Mouse (Mus musculus) hindbrain, embryonic 11.5 days (tissue): ENCODE results near the gene Podn. TPM values are rescaled to one million over a fixed set of nuclear protein-coding genes. Genes with fewer than 3 reads are reported as not detected.

Source experiments
- polyA plus RNA-seq: library from polyadenylated mRNA; unstranded; fragments of >200 nt; fragmentation: Nextera tagmentation; extraction: Ambion mirVana; gene quantifications from 2 replicates; pipeline ENCODE4 v1.2.1, GENCODE M21; 2014

Podn gene
- polyA plus RNA-seq, 1 experiment from 2014 or later: 0.43 TPM

Other genes with a start within 250 kb of the Podn start
- 224 and 249 TPM in 2 replicates for gene Magoh, start 216.7 kb downstream of the Podn start, polyA plus RNA-seq
- 118 and 135 TPM in 2 replicates for gene 0610037L13Rik, start 206.6 kb downstream of the Podn start, polyA plus RNA-seq
- 34.0 and 38.4 TPM in 2 replicates for gene Cpt2, start 172.8 kb downstream of the Podn start, polyA plus RNA-seq
- gene Slc1a7, start 128.1 kb downstream of the Podn start, polyA plus RNA-seq: not detected in 2 replicates
- gene Scp2, start 48.6 kb upstream of the Podn start, polyA plus RNA-seq: 207 and 224 TPM in 2 replicates
- gene Echdc2, start 69.0 kb upstream of the Podn start, polyA plus RNA-seq: 13.1 and 14.7 TPM in 2 replicates
- 0.31 TPM in 1 of 2 replicates, not detected in the other for gene Zyg11a, start 121.6 kb upstream of the Podn start, polyA plus RNA-seq
- 18.6 and 22.2 TPM in 2 replicates for gene Zyg11b, start 204.7 kb upstream of the Podn start, polyA plus RNA-seq
- 42.1 and 53.1 TPM in 2 replicates for gene Coa7, start 231.7 kb upstream of the Podn start, polyA plus RNA-seq